Mouse (Mus musculus): ENCODE measurements around the gene Btbd3. TPM values are rescaled to one million over a fixed set of nuclear protein-coding genes. Genes with fewer than 3 reads are reported as not detected.

The Btbd3 gene
- polyA plus RNA-seq, 1 experiment = 1.6 TPM

GRCm38 (mm10) chr2:138587335-138587734 lies 331.0 kb downstream of the Btbd3 start:
- TF ChIP-seq POLR2A (IDR thresholded peaks at IDR 0.05; ENCODE audit: control insufficient read depth, low read depth, low read length) = no peak
- TF ChIP-seq CTCF (IDR thresholded peaks at IDR 0.05; ENCODE audit: control insufficient read depth, insufficient read depth, insufficient replicate concordance, low read depth, low read length) = no peak
- H3K4me3 ChIP-seq (ENCODE audit: control insufficient read depth, low read depth, low read length) = no peak overlapping the region
- H3K27ac ChIP-seq (ENCODE audit: control insufficient read depth, insufficient read depth, low read depth, low read length) = no peak overlapping the region
- no peaks in the 10 kb centered on the region for H3K36me3 ChIP-seq (ENCODE audit: control insufficient read depth, insufficient read depth, low read length)
- no peaks in the 10 kb centered on the region for H3K27me3 ChIP-seq (ENCODE audit: control insufficient read depth, insufficient read depth, low read length)
- H3K4me1 ChIP-seq (ENCODE audit: control insufficient read depth, insufficient read depth, low read length) = no peaks in the 10 kb centered on the region

- Histone ChIP-seq H3K27ac (ENCODE audit: control insufficient read depth, insufficient read depth, low read depth, low read length) (no peak overlapping the region), H3K27me3 (ENCODE audit: control insufficient read depth, insufficient read depth, low read length) (no peaks in the 10 kb centered on the region), H3K4me3 (ENCODE audit: control insufficient read depth, low read depth, low read length) (no peak overlapping the region), H3K4me1 (ENCODE audit: control insufficient read depth, insufficient read depth, low read length) (no peaks in the 10 kb centered on the region), H3K36me3 (ENCODE audit: control insufficient read depth, insufficient read depth, low read length) (no peaks in the 10 kb centered on the region)
- TF ChIP-seq POLR2A (IDR thresholded peaks at IDR 0.05; ENCODE audit: control insufficient read depth, low read depth, low read length) = no peak
- TF ChIP-seq CTCF (IDR thresholded peaks at IDR 0.05; ENCODE audit: control insufficient read depth, insufficient read depth, insufficient replicate concordance, low read depth, low read length) = no peak
These were observed 331.6 kb downstream of the Btbd3 start for GRCm38 (mm10) chr2:138587795-138588545.

GRCm38 (mm10) chr2:138589105-138589504 lies 332.7 kb downstream of the Btbd3 start:
- no peaks in the 10 kb centered on the region for H3K27me3 ChIP-seq (ENCODE audit: control insufficient read depth, insufficient read depth, low read length)
- H3K27ac ChIP-seq (ENCODE audit: control insufficient read depth, insufficient read depth, low read depth, low read length) = no peak overlapping the region
- H3K4me3 ChIP-seq (ENCODE audit: control insufficient read depth, low read depth, low read length) = no peak overlapping the region
- no peaks in the 10 kb centered on the region for H3K4me1 ChIP-seq (ENCODE audit: control insufficient read depth, insufficient read depth, low read length)
- TF ChIP-seq CTCF (IDR thresholded peaks at IDR 0.05; ENCODE audit: control insufficient read depth, insufficient read depth, insufficient replicate concordance, low read depth, low read length) (no peak), POLR2A (IDR thresholded peaks at IDR 0.05; ENCODE audit: control insufficient read depth, low read depth, low read length) (no peak)
- H3K36me3 ChIP-seq (ENCODE audit: control insufficient read depth, insufficient read depth, low read length) = no peaks in the 10 kb centered on the region

- H3K4me3 ChIP-seq (ENCODE audit: control insufficient read depth, low read depth, low read length) = no peak overlapping the region
- H3K36me3 ChIP-seq (ENCODE audit: control insufficient read depth, insufficient read depth, low read length) = no peaks in the 10 kb centered on the region
- no peak overlapping the region for H3K27ac ChIP-seq (ENCODE audit: control insufficient read depth, insufficient read depth, low read depth, low read length)
These were observed 333.9 kb downstream of the Btbd3 start for GRCm38 (mm10) chr2:138590307-138590706.

GRCm38 (mm10) chr2:138612361-138612760 lies 356.0 kb downstream of the Btbd3 start:
- Histone ChIP-seq H3K27ac (ENCODE audit: control insufficient read depth, insufficient read depth, low read depth, low read length) (no peak overlapping the region), H3K4me3 (ENCODE audit: control insufficient read depth, low read depth, low read length) (no peak overlapping the region), H3K36me3 (ENCODE audit: control insufficient read depth, insufficient read depth, low read length) (no peaks in the 10 kb centered on the region), H3K27me3 (ENCODE audit: control insufficient read depth, insufficient read depth, low read length) (no peaks in the 10 kb centered on the region), H3K4me1 (ENCODE audit: control insufficient read depth, insufficient read depth, low read length) (no peaks in the 10 kb centered on the region)
- no peak for TF ChIP-seq POLR2A (IDR thresholded peaks at IDR 0.05; ENCODE audit: control insufficient read depth, low read depth, low read length)
- TF ChIP-seq CTCF (IDR thresholded peaks at IDR 0.05; ENCODE audit: control insufficient read depth, insufficient read depth, insufficient replicate concordance, low read depth, low read length) = no peak

More at GRCm38 (mm10) chr2:138590307-138590706, 333.9 kb downstream of the Btbd3 start:
- Histone ChIP-seq H3K27me3 (ENCODE audit: control insufficient read depth, insufficient read depth, low read length) (no peaks in the 10 kb centered on the region), H3K4me1 (ENCODE audit: control insufficient read depth, insufficient read depth, low read length) (no peaks in the 10 kb centered on the region)
- TF ChIP-seq CTCF (IDR thresholded peaks at IDR 0.05; ENCODE audit: control insufficient read depth, insufficient read depth, insufficient replicate concordance, low read depth, low read length) (no peak), POLR2A (IDR thresholded peaks at IDR 0.05; ENCODE audit: control insufficient read depth, low read depth, low read length) (no peak)

GRCm38 (mm10) chr2:138617501-138617900 lies 361.1 kb downstream of the Btbd3 start:
- Histone ChIP-seq H3K36me3 (ENCODE audit: control insufficient read depth, insufficient read depth, low read length) (no peaks in the 10 kb centered on the region), H3K27me3 (ENCODE audit: control insufficient read depth, insufficient read depth, low read length) (no peaks in the 10 kb centered on the region), H3K4me1 (ENCODE audit: control insufficient read depth, insufficient read depth, low read length) (no peaks in the 10 kb centered on the region), H3K27ac (ENCODE audit: control insufficient read depth, insufficient read depth, low read depth, low read length) (no peak overlapping the region), H3K4me3 (ENCODE audit: control insufficient read depth, low read depth, low read length) (no peak overlapping the region)
- TF ChIP-seq POLR2A (IDR thresholded peaks at IDR 0.05; ENCODE audit: control insufficient read depth, low read depth, low read length) (no peak), CTCF (IDR thresholded peaks at IDR 0.05; ENCODE audit: control insufficient read depth, insufficient read depth, insufficient replicate concordance, low read depth, low read length) (no peak)
